Mouse (Mus musculus): Measurements from ENCODE around the gene Gm20388.

DNA sequence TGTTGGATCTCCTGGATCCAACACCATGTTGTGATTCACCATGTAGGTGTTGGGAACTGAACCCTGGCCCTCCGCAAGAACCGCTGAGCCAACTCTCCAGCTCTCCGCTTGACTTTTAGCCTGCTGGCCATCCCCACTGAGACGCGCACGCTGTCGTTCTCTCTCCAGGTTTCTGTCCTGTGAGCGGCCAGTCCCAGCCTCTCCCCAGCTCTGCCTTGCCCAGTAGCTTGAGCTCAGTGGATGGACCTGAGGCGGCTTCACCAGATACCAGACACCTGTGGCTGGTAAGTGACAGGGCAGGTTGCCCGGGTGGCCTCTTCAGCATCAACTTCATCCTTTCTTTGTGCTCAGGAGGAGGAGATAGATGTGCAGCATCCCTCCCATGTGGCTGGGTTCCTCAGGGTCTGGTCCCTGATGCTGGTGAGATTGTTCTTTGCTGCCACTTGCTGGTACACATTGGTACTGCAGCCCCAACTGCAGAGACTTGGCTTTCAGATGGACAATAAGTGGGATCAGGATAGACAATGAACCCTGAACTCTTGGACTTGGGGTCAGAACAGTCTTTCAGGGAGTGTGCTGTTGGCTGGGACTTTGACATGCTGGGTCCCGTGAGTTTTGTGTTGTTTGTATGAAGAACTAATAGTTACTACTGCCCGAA lies 3450.6 kb downstream of the Gm20388 start:
- TF ChIP-seq CTCF (IDR thresholded peaks at IDR 0.05; ENCODE audit: insufficient read depth, low read depth, low read length) (no peak), POLR2A (IDR thresholded peaks at IDR 0.05; ENCODE audit: insufficient read depth, low read depth, low read length) (no peak)

Measured in olfactory bulb, adult 2 months (tissue).